Mouse (Mus musculus) urinary bladder, postnatal 14 days (tissue): ENCODE measurements around the gene Gm13078.

Source experiments
- DNase-seq: peaks from one replicate; pipeline ENCODE4 v3.0.0; 2021; ENCODE audit warnings: low spot score

Gm13078 gene

DNA sequence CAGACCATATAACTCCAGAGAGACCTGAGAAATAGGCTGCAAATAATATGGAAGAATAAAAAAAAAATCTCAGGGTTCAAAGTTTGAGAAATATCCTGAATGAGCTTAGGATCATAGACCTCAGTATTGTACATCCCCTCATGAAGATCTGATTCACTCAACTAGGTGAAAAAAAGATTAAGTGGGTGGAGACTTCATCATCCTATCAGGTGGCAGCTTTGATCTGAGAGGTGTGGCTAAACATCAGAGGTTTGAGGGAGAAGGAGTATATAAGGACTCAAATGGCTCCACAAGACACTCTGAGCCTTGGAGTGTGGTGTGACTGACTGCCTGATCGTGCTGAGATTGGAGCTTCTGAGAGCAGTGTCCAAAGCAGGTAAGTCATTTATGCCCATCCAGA lies at the start of gene Gm13078:
TSS of gene Gm13078 (plus strand) at position 301 of the 400 bp plus-strand sequence.
- no peak for DNase-seq

DNA sequence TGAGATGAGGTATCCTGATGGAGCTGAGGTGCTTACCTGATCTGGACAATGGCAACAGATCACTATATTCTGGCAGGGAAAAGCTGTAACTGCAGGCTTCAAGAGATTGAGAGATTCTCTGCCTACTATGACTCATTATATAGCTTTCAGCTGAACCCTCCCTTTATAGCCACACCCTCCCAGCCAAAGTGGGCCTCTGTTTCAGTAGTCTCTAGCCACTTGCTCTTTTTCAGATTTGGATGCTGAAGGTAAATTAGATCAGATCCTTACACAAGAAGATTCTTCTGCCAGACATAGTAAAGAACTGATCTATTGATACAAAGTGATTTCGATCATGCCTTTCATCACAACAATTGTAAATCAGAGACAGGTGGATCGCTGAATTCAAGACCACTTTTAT lies 16.6 kb upstream of the Gm13078 start, which contains the start of gene Gm13089:
TSS of gene Gm13089 (minus strand) at position 101 of the 400 bp plus-strand sequence.
- DNase-seq: no peak
